Mouse (Mus musculus) liver, embryonic 14.5 days (tissue): Measurements from ENCODE around the gene D5Ertd579e.

Experiments used
- CTCF ChIP-seq: IDR thresholded peaks from 2 replicates; pipeline ENCODE4 v1.5.1; 2016; ENCODE audit warnings: antibody characterized with exemption, low read depth, control low read depth
- EP300 ChIP-seq: IDR thresholded peaks from 2 replicates; pipeline ENCODE4 v1.6.1; 2016; ENCODE audit warnings: antibody characterized with exemption, low read depth

DNA sequence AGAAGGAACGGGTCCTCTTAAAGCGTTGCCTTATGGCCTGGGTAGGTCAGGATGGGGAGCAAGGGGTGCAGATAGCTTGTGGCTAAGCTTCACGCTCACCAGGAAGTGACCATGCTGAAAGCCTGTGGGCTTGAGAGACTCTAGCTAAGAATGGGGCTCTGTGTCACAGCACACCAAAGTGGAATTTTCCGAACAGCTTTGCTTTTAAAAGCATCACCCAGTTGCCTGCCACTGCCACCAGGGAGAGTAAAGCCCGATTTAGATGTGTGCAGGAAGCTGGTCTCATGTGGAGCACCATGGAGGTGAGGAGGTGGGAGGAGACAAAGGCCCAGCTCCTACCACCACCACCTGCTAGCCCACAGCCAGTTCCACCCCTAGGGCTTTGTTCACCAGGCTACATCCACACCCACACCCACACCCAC is 105.3 kb downstream of the D5Ertd579e start:
- 0 out of 2 replicates have a peak, but pooled peaks have one; percentile 9 for TF ChIP-seq CTCF
- no peak for TF ChIP-seq EP300
